In the genomic region with DNA sequence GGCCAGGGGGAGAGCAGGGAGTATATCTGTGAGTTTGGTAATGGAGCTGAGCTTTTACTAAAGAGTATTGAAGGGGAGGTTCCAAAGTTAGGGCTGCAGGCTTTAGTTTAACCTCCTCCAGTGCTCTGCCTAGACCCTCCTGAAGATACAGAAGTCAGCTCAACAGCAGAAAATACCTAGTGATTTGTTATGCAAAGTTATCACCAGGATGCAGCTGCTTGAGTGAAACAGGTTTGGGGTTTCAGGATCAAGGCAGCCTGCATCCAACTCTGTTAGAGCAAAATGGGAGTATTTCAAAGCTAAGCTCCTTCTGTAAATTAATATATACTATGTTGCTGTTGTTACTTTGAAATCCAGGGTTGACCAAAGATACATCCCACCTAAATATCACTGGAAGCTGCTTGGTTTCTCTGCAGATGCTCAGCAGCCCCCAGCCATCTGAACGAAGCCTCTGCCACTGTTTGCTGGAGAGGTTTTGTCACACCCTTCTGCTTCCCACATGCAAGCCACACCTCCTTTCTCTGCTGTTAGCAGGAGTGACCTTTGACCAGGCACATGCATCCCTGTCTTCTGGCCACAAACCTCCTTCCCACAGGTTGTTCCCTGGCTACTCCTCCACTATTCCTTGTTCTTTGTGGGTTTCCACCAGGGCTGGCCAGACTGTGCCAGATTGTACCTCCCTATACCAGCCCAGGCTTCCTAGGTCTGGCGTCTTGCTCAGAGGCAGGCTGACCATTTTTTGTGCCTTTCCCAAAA, we compare ENCODE assay signal across 12 mouse cellular contexts.
DNase-seq lines count a peak whose midpoint lies in the region; ATAC-seq lines count a peak whose summit lies in the region.
"Had no signal": no experiment of that assay in that cellular context is flagged by ENCODE, and none has a peak within 500 bp of the region (broad histone marks: within the 10 kb centered on the region; RNA-seq: fewer than 3 reads in every experiment).

No protein-coding gene starts in this region.

- H3K4me2 ChIP-seq in forebrain, embryonic 11.5 days (ENCODE audit: low read depth, low read length, severe bottlenecking) = no peak overlapping the region

- 42% methylated on average over 2 of the region's 2 CpGs for WGBS in forebrain, embryonic 11.5 days

- H3K36me3 ChIP-seq in forebrain, embryonic 11.5 days (ENCODE audit: control insufficient read depth, insufficient read depth, low read length) = no peaks in the 10 kb centered on the region

- no peak overlapping the region for H3K4me3 ChIP-seq in forebrain, embryonic 11.5 days (ENCODE audit: low read depth, low read length)

- no peak for ATAC-seq in forebrain, embryonic 11.5 days (replicated peaks; ENCODE audit: low FRiP score)
- ATAC-seq: hindbrain, embryonic 16.5 days had no signal

- H3K9ac ChIP-seq in forebrain, embryonic 11.5 days (ENCODE audit: low read length) = no peak overlapping the region

- H3K9me3 ChIP-seq in forebrain, embryonic 11.5 days (ENCODE audit: control insufficient read depth, low read length) = no peaks in the 10 kb centered on the region

- no peak overlapping the region for H3K27ac ChIP-seq in forebrain, embryonic 11.5 days (ENCODE audit: low read depth, low read length)

- H3K4me1 ChIP-seq in forebrain, embryonic 11.5 days (replicated peaks; ENCODE audit: control insufficient read depth, insufficient read depth, low read length) = 0 out of 2 replicates have a peak, but pooled peaks cover 4% of the 10 kb centered on the region

- DNase-seq in embryo, embryonic 10 days (ENCODE audit: low spot score) = peak; percentile 60
- no peak for DNase-seq in embryo, embryonic 9.5 days (ENCODE audit: extremely low spot score)
- DNase-seq in ovary, postnatal 36 days (ENCODE audit: low spot score) = peak; percentile 15
- no peak for DNase-seq in ovary, adult 18-20 months (ENCODE audit: low spot score)
- peak; percentile 71 for DNase-seq in kidney, postnatal 14 days
- DNase-seq in cerebellum, adult 11 months = no peak
- DNase-seq in layer of hippocampus, postnatal 25 days (ENCODE audit: extremely low spot score in 1 of 2, low spot score in 1 of 2) = no peak
- no peak for DNase-seq in forebrain, embryonic 11.5 days (ENCODE audit: low spot score)
- DNase-seq: lung, postnatal 36 days; right cerebral cortex, postnatal 14 days; thymus, postnatal 36 days had no signal

- H3K27me3 ChIP-seq in forebrain, embryonic 11.5 days (ENCODE audit: control insufficient read depth, insufficient read depth, low read length) = no peaks in the 10 kb centered on the region

Comparison
In these comparisons a context has a peak if more than half of its experiments do, and no peak if none do; other contexts are left out.
1. DNase-seq: peak in embryo, embryonic 10 days (single experiment), ovary, postnatal 36 days (single experiment) and kidney, postnatal 14 days (single experiment); none in embryo, embryonic 9.5 days (single experiment), ovary, adult 18-20 months (single experiment), cerebellum, adult 11 months (single experiment), layer of hippocampus, postnatal 25 days (0 of 2) and forebrain, embryonic 11.5 days (single experiment).